Mouse (Mus musculus): ENCODE measurements around the gene Gmppa. TPM values are rescaled to one million over a fixed set of nuclear protein-coding genes. Genes with fewer than 3 reads are reported as not detected.

Gmppa gene
- polyA plus RNA-seq, 1 experiment from 2014 or later, result 103 TPM

Other genes with a start within 250 kb of the Gmppa start
- gene Ankzf1, start 243.8 kb upstream of the Gmppa start, polyA plus RNA-seq (2015; fragmentation: Nextera tagmentation; extraction: Ambion mirVana), result 24.7 and 26.7 TPM in 2 replicates
- 26.5 and 27.0 TPM in 2 replicates for gene Atg9a, start 243.7 kb upstream of the Gmppa start, polyA plus RNA-seq (2015; fragmentation: Nextera tagmentation; extraction: Ambion mirVana)
- 15.5 and 17.1 TPM in 2 replicates for gene Glb1l, start 225.1 kb upstream of the Gmppa start, polyA plus RNA-seq (2015; fragmentation: Nextera tagmentation; extraction: Ambion mirVana)
- gene Stk16, start 225.1 kb upstream of the Gmppa start, polyA plus RNA-seq (2015; fragmentation: Nextera tagmentation; extraction: Ambion mirVana), result 120 and 132 TPM in 2 replicates
- 142 and 145 TPM in 2 replicates for gene Tuba4a, start 216.1 kb upstream of the Gmppa start, polyA plus RNA-seq (2015; fragmentation: Nextera tagmentation; extraction: Ambion mirVana)
- not detected in 2 replicates for gene A630095N17Rik, start 203.8 kb upstream of the Gmppa start, polyA plus RNA-seq (2015; fragmentation: Nextera tagmentation; extraction: Ambion mirVana)
- 34.9 and 35.9 TPM in 2 replicates for gene Dnajb2, start 199.5 kb upstream of the Gmppa start, polyA plus RNA-seq (2015; fragmentation: Nextera tagmentation; extraction: Ambion mirVana)
- gene Ptprn, start 171.4 kb upstream of the Gmppa start, polyA plus RNA-seq (2015; fragmentation: Nextera tagmentation; extraction: Ambion mirVana), result 2.4 and 2.8 TPM in 2 replicates
- gene Resp18, start 157.5 kb upstream of the Gmppa start, polyA plus RNA-seq (2015; fragmentation: Nextera tagmentation; extraction: Ambion mirVana), result 7.5 and 9.6 TPM in 2 replicates
- 123 and 137 TPM in 2 replicates for gene Dnpep, start 117.9 kb upstream of the Gmppa start, polyA plus RNA-seq (2015; fragmentation: Nextera tagmentation; extraction: Ambion mirVana)
- 92.1 and 93.2 TPM in 2 replicates for gene Des, start 75.6 kb upstream of the Gmppa start, polyA plus RNA-seq (2015; fragmentation: Nextera tagmentation; extraction: Ambion mirVana)
- gene Speg, start 60.6 kb upstream of the Gmppa start, polyA plus RNA-seq (2015; fragmentation: Nextera tagmentation; extraction: Ambion mirVana), result 45.2 and 49.1 TPM in 2 replicates
- gene Asic4, start 14.5 kb downstream of the Gmppa start, polyA plus RNA-seq (2015; fragmentation: Nextera tagmentation; extraction: Ambion mirVana), result 2.0 and 2.1 TPM in 2 replicates
- gene Chpf, start 43.4 kb downstream of the Gmppa start, polyA plus RNA-seq (2015; fragmentation: Nextera tagmentation; extraction: Ambion mirVana), result 40.9 and 41.9 TPM in 2 replicates
- gene Tmem198, start 43.6 kb downstream of the Gmppa start, polyA plus RNA-seq (2015; fragmentation: Nextera tagmentation; extraction: Ambion mirVana), result 2.3 and 2.7 TPM in 2 replicates
- 75.1 and 84.0 TPM in 2 replicates for gene Obsl1, start 70.5 kb downstream of the Gmppa start, polyA plus RNA-seq (2015; fragmentation: Nextera tagmentation; extraction: Ambion mirVana)
- 8.0 and 9.6 TPM in 2 replicates for gene Inha, start 71.1 kb downstream of the Gmppa start, polyA plus RNA-seq (2015; fragmentation: Nextera tagmentation; extraction: Ambion mirVana)
- gene Stk11ip, start 85.6 kb downstream of the Gmppa start, polyA plus RNA-seq (2015; fragmentation: Nextera tagmentation; extraction: Ambion mirVana), result 16.1 and 18.1 TPM in 2 replicates
- gene Slc4a3, start 110.3 kb downstream of the Gmppa start, polyA plus RNA-seq (2015; fragmentation: Nextera tagmentation; extraction: Ambion mirVana), result 17.7 and 18.2 TPM in 2 replicates